Mouse (Mus musculus) C2C12 (cell line): ENCODE results near the gene Nab2. TPM values are rescaled to one million over a fixed set of nuclear protein-coding genes. Genes with fewer than 3 reads are reported as not detected.

Experiments used
- H3K27me3 ChIP-seq: one replicate; pipeline ENCODE4 v1.6.1; 2011; ENCODE audit not compliant: control insufficient read depth, insufficient read depth, insufficient read length
- H3K36me3 ChIP-seq: one replicate; pipeline ENCODE4 v1.6.1; 2011; ENCODE audit not compliant: control insufficient read depth, insufficient read depth
- H3K4me3 ChIP-seq: one replicate; pipeline ENCODE4 v1.5.1; 2011; ENCODE audit warnings: mild to moderate bottlenecking, control low read depth; ENCODE audit not compliant: poor library complexity, insufficient read depth, severe bottlenecking
- H3K79me2 ChIP-seq: one replicate; pipeline ENCODE4 v1.6.1; 2011; ENCODE audit not compliant: control insufficient read depth, insufficient read depth
- H3K79me3 ChIP-seq: one replicate; pipeline ENCODE4 v1.6.1; 2011; ENCODE audit warnings: low read depth, control low read depth
- H3ac ChIP-seq: one replicate; pipeline ENCODE3; 2011; ENCODE audit warnings: low read depth; ENCODE audit not compliant: control insufficient read depth, insufficient read length
- CEBPB ChIP-seq: IDR thresholded peaks from one replicate; pipeline ENCODE4 v1.6.1; 2011; ENCODE audit warnings: low read depth, mild to moderate bottlenecking, control low read depth, moderate library complexity
- CTCF ChIP-seq: IDR thresholded peaks from one replicate; pipeline ENCODE4 v1.5.1; 2011; ENCODE audit not compliant: control insufficient read depth, insufficient read depth, insufficient read length
- FOSL1 ChIP-seq: IDR thresholded peaks from one replicate; pipeline ENCODE4 v1.8.0; 2011; ENCODE audit warnings: mild to moderate bottlenecking, low read length; ENCODE audit not compliant: poor library complexity, insufficient read depth, severe bottlenecking
- MAX ChIP-seq: IDR thresholded peaks from one replicate; pipeline ENCODE4 v1.6.1; 2011; ENCODE audit warnings: mild to moderate bottlenecking, control low read depth
- MYOD1 ChIP-seq: IDR thresholded peaks from one replicate; pipeline ENCODE4 v1.6.1; 2011; ENCODE audit warnings: low read depth; ENCODE audit not compliant: control insufficient read depth, insufficient read length
- MYOG ChIP-seq: IDR thresholded peaks from one replicate; pipeline ENCODE4 v1.6.1; 2011; ENCODE audit not compliant: control insufficient read depth, insufficient read length; ENCODE audit errors: extremely low read depth
- USF1 ChIP-seq: IDR thresholded peaks from one replicate; pipeline ENCODE4 v1.6.1; 2011; ENCODE audit warnings: low read depth, mild to moderate bottlenecking, control low read depth, moderate library complexity
- polyA plus RNA-seq: library from polyadenylated mRNA; unstranded; fragments of >200 nt; fragmentation: generic; extraction: Trizol; gene quantifications from one replicate; pipeline ENCODE4 v1.2.1, GENCODE M21; 2012; ENCODE audit warnings: missing spikeins

The Nab2 gene
- polyA plus RNA-seq, 1 experiment = 108 TPM

- TF ChIP-seq MYOG (no peak), CTCF (no peak), FOSL1 (no peak), MAX (no peak), CEBPB (no peak), MYOD1 (no peak), USF1 (no peak)
- Histone ChIP-seq H3K36me3 (no peaks in the 10 kb centered on the region), H3K27me3 (no peaks in the 10 kb centered on the region), H3K79me3 (no peaks in the 10 kb centered on the region), H3K4me3 (no peak overlapping the region), H3K79me2 (no peaks in the 10 kb centered on the region), H3ac (no peak overlapping the region)
These were observed 37.4 kb upstream of the Nab2 start for GRCm38 (mm10) chr10:127705783-127706182.

- Histone ChIP-seq H3ac (no peak within 1 kb of the TSS), H3K36me3 (peaks cover under 1% of the 10 kb centered on the region), H3K79me2 (no peaks in the 10 kb centered on the region), H3K4me3 (no peak within 1 kb of the TSS), H3K79me3 (no peaks in the 10 kb centered on the region), H3K27me3 (no peaks in the 10 kb centered on the region)
- no peak for TF ChIP-seq CEBPB
- TF ChIP-seq CTCF = no peak
- TF ChIP-seq MYOG = no peak
These were observed 36.4 kb upstream of the Nab2 start, which contains the start of gene Myo1a for GRCm38 (mm10) chr10:127704766-127705220. Myo1a (plus strand) TSS chr10:127705170.

DNA sequence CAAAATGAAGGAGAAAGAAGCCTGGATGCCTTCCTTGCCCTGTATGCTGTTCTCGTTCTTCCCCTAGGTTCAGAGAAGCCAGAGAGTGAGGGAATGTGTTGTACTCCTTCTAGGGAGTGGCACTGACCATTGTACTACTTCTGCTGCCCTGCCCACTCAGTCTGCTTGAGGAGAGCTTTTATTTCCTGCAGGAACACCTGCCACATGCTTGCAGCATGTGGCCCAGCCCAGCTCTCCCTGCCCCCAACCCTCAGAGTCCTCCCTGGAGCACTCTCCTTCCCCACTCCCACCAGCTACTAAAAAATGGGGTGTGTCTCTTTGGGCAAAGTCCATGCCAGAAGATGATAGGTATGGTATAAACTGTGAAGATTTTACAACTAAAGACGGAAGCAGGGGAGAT is 35.9 kb upstream of the Nab2 start:
- no peaks in the 10 kb centered on the region for H3K79me2 ChIP-seq
- no peaks in the 10 kb centered on the region for H3K79me3 ChIP-seq
- no peak overlapping the region for H3K4me3 ChIP-seq
- no peak overlapping the region for H3ac ChIP-seq
- no peaks in the 10 kb centered on the region for H3K27me3 ChIP-seq
- peaks cover 6% of the 10 kb centered on the region for H3K36me3 ChIP-seq
- TF ChIP-seq USF1 (no peak), MAX (no peak), MYOG (no peak), MYOD1 (no peak), FOSL1 (no peak), CEBPB (no peak), CTCF (no peak)

DNA sequence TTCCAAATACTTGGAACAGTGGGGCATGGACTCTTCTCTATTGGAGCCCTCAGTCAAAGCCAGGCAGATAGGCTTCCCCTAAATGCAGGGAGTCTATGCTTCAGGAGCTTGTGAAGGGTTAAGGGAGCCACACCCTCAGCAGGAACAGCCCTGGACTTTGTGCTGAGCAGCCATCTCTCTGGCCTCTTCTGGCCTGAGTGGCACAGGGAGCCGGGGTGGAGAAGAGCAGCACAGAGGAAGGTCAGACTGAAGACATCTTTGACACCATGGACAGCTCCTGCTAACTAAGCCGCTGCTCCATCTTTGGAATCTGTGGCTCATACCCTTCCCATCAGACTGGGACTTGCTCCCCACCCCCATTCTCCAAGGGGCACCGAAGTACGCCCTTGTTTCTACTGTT is 34.9 kb upstream of the Nab2 start:
- H3K27me3 ChIP-seq = no peaks in the 10 kb centered on the region
- no peaks in the 10 kb centered on the region for H3K79me2 ChIP-seq
- H3K36me3 ChIP-seq = peaks cover 16% of the 10 kb centered on the region
- TF ChIP-seq MYOG (no peak), MYOD1 (no peak), USF1 (no peak), FOSL1 (no peak)
- H3ac ChIP-seq = no peak overlapping the region
- no peaks in the 10 kb centered on the region for H3K79me3 ChIP-seq
- no peak overlapping the region for H3K4me3 ChIP-seq

GRCm38 (mm10) chr10:127698966-127699365 is 30.6 kb upstream of the Nab2 start:
- Histone ChIP-seq H3K79me3 (no peaks in the 10 kb centered on the region), H3K79me2 (no peaks in the 10 kb centered on the region), H3ac (no peak overlapping the region), H3K27me3 (no peaks in the 10 kb centered on the region), H3K4me3 (no peak overlapping the region), H3K36me3 (peaks cover 41% of the 10 kb centered on the region)
- TF ChIP-seq FOSL1 (no peak), MYOD1 (no peak), CTCF (no peak)

DNA sequence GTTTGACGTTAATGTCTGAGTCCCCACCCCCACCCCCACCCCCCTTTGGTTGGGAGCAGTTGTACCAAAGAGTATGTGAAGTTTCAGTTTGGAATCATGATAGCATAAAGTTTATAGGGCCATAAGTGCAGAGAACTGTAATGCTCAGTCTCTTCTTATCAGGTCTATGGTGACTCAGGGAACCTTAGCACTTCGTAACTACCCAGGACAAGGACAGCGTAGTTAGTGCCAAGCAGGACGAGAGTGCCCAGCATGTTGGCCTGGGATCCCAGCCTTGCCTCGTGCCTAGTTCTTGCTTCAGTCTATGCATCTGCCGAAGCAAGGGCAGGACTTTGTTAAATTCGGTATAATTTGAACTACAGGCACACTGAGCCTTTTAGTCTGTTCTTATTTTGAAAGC is 27.4 kb upstream of the Nab2 start:
- Histone ChIP-seq H3K27me3 (no peaks in the 10 kb centered on the region), H3K36me3 (peaks cover 67% of the 10 kb centered on the region), H3K79me2 (no peaks in the 10 kb centered on the region), H3ac (no peak overlapping the region), H3K79me3 (no peaks in the 10 kb centered on the region), H3K4me3 (no peak overlapping the region)
- no peak for TF ChIP-seq FOSL1
- no peak for TF ChIP-seq CTCF
- TF ChIP-seq CEBPB = no peak
- TF ChIP-seq MYOD1 = no peak
- TF ChIP-seq MYOG = no peak
- TF ChIP-seq USF1 = no peak
- TF ChIP-seq MAX = no peak
